Mouse (Mus musculus) testis, adult 2 months (tissue): Measurements from ENCODE around the gene Ager. TPM values are rescaled to one million over a fixed set of nuclear protein-coding genes. Genes with fewer than 3 reads are reported as not detected.

Experiments used
- H3K27ac ChIP-seq: fragments of 200-500 bp; 2 replicates; pipeline ENCODE4 v1.5.1; 2012; ENCODE audit warnings: low read depth, low read length; ENCODE audit not compliant: control insufficient read depth, insufficient read depth
- H3K27me3 ChIP-seq: fragments of 200-500 bp; 2 replicates; pipeline ENCODE4 v1.6.1; 2012; ENCODE audit warnings: mild to moderate bottlenecking, low read length, moderate library complexity; ENCODE audit not compliant: control insufficient read depth, insufficient read depth
- H3K36me3 ChIP-seq: fragments of 200-500 bp; 2 replicates; pipeline ENCODE4 v1.6.1; 2012; ENCODE audit warnings: mild to moderate bottlenecking, low read length; ENCODE audit not compliant: control insufficient read depth, insufficient read depth
- H3K4me1 ChIP-seq: fragments of 200-500 bp; 2 replicates; pipeline ENCODE4 v1.6.1; 2012; ENCODE audit warnings: low read length; ENCODE audit not compliant: control insufficient read depth, insufficient read depth
- H3K4me3 ChIP-seq: fragments of 200-500 bp; 2 replicates; pipeline ENCODE4 v1.5.1; 2012; ENCODE audit warnings: low read depth, mild to moderate bottlenecking, low read length, moderate library complexity, mixed read lengths; ENCODE audit not compliant: control insufficient read depth
- CTCF ChIP-seq: fragments of 200-500 bp; IDR thresholded peaks from 2 replicates; pipeline ENCODE4 v1.5.1; 2012; ENCODE audit warnings: low read depth, mild to moderate bottlenecking, inconsistent platforms, low read length, moderate library complexity; ENCODE audit not compliant: control insufficient read depth, insufficient read depth, insufficient replicate concordance
- POLR2A ChIP-seq: fragments of 200-500 bp; IDR thresholded peaks from 2 replicates; pipeline ENCODE4 v1.6.1; 2012; ENCODE audit warnings: low read depth, mild to moderate bottlenecking, inconsistent platforms, low read length, moderate library complexity; ENCODE audit not compliant: control insufficient read depth
- polyA plus RNA-seq: library from polyadenylated mRNA; depleted of rRNA; stranded (reverse); fragments of >200 nt; gene quantifications from 2 replicates; pipeline ENCODE4 v1.2.3, GENCODE M21; 2012

The Ager gene
- polyA plus RNA-seq, 1 experiment = 0.43 TPM

- no peaks in the 10 kb centered on the region for H3K36me3 ChIP-seq
- TF ChIP-seq CTCF = no peak
- no peak for TF ChIP-seq POLR2A
- H3K27ac ChIP-seq = no peak overlapping the region
Observed at GRCm38 (mm10) chr17:34560438-34560837, 37.2 kb upstream of the Ager start.

GRCm38 (mm10) chr17:34561200-34561599 lies 36.5 kb upstream of the Ager start:
- Histone ChIP-seq H3K4me3 (no peak overlapping the region), H3K27me3 (no peaks in the 10 kb centered on the region), H3K27ac (no peak overlapping the region), H3K36me3 (no peaks in the 10 kb centered on the region), H3K4me1 (peaks cover 7% of the 10 kb centered on the region)
- TF ChIP-seq POLR2A (no peak), CTCF (no peak)

More at GRCm38 (mm10) chr17:34560438-34560837, 37.2 kb upstream of the Ager start:
- H3K27me3 ChIP-seq = no peaks in the 10 kb centered on the region
- H3K4me3 ChIP-seq = no peak overlapping the region
- peaks cover 7% of the 10 kb centered on the region for H3K4me1 ChIP-seq

- H3K4me3 ChIP-seq = no peak overlapping the region
- TF ChIP-seq CTCF (no peak), POLR2A (no peak)
- H3K36me3 ChIP-seq = no peaks in the 10 kb centered on the region
- H3K27me3 ChIP-seq = no peaks in the 10 kb centered on the region
- H3K27ac ChIP-seq = no peak overlapping the region
- peaks cover 7% of the 10 kb centered on the region for H3K4me1 ChIP-seq
Observed at GRCm38 (mm10) chr17:34562595-34562994, 35.1 kb upstream of the Ager start.

- H3K27ac ChIP-seq = no peak overlapping the region
- TF ChIP-seq CTCF (no peak), POLR2A (no peak)
- H3K4me1 ChIP-seq = peaks cover 7% of the 10 kb centered on the region
- H3K27me3 ChIP-seq = no peaks in the 10 kb centered on the region
- H3K36me3 ChIP-seq = no peaks in the 10 kb centered on the region
- no peak overlapping the region for H3K4me3 ChIP-seq
Observed at GRCm38 (mm10) chr17:34563354-34563753, 34.3 kb upstream of the Ager start.

GRCm38 (mm10) chr17:34564003-34564421 lies 33.6 kb upstream of the Ager start, which contains the start of gene Notch4:
Notch4 (plus strand) TSS chr17:34564268.
- Histone ChIP-seq H3K4me1 (peaks cover 7% of the 10 kb centered on the region), H3K27ac (peak within 1 kb of the TSS; percentile 23), H3K4me3 (no peak within 1 kb of the TSS; the same call in 1 of the 2 replicates), H3K36me3 (no peaks in the 10 kb centered on the region), H3K27me3 (no peaks in the 10 kb centered on the region)
- no peak for TF ChIP-seq POLR2A
- no peak for TF ChIP-seq CTCF

GRCm38 (mm10) chr17:34564796-34565195 lies 32.9 kb upstream of the Ager start:
- peak overlapping the region; percentile 23 for H3K27ac ChIP-seq
- peaks cover 7% of the 10 kb centered on the region for H3K4me1 ChIP-seq
- TF ChIP-seq POLR2A = no peak
- TF ChIP-seq CTCF = no peak

GRCm38 (mm10) chr17:34567311-34567710 lies 30.4 kb upstream of the Ager start:
- Histone ChIP-seq H3K27ac (no peak overlapping the region), H3K36me3 (no peaks in the 10 kb centered on the region), H3K4me1 (peaks cover 6% of the 10 kb centered on the region), H3K4me3 (no peak overlapping the region), H3K27me3 (no peaks in the 10 kb centered on the region)
- no peak for TF ChIP-seq CTCF

More at GRCm38 (mm10) chr17:34564796-34565195, 32.9 kb upstream of the Ager start:
- no peak overlapping the region for H3K4me3 ChIP-seq
- H3K36me3 ChIP-seq = no peaks in the 10 kb centered on the region
- no peaks in the 10 kb centered on the region for H3K27me3 ChIP-seq

GRCm38 (mm10) chr17:34568421-34568820 lies 29.2 kb upstream of the Ager start:
- Histone ChIP-seq H3K4me3 (no peak overlapping the region), H3K36me3 (no peaks in the 10 kb centered on the region), H3K27me3 (no peaks in the 10 kb centered on the region), H3K27ac (no peak overlapping the region), H3K4me1 (peaks cover 8% of the 10 kb centered on the region)
- no peak for TF ChIP-seq POLR2A
- TF ChIP-seq CTCF = no peak
